Mouse (Mus musculus): Measurements from ENCODE around the gene Ankrd61. TPM values are rescaled to one million over a fixed set of nuclear protein-coding genes. Genes with fewer than 3 reads are reported as not detected.

Gene Ankrd61
- polyA plus RNA-seq, 1 experiment from 2014 or later = 0.41 TPM

- 91% methylated on average over 8 of the region's 8 CpGs for WGBS
- Histone ChIP-seq H3K9me3 (ENCODE audit: control insufficient read depth, low read length) (no peaks in the 10 kb centered on the region), H3K9ac (ENCODE audit: low read depth, low read length) (no peak overlapping the region), H3K27ac (ENCODE audit: low read depth, low read length) (no peak overlapping the region), H3K4me1 (ENCODE audit: control insufficient read depth, insufficient read depth, low read depth, low read length) (peaks cover 24% of the 10 kb centered on the region), H3K4me3 (ENCODE audit: low read length) (no peak overlapping the region), H3K4me2 (ENCODE audit: low read length) (no peak overlapping the region), H3K36me3 (ENCODE audit: control insufficient read depth, insufficient read depth, low read length) (peaks cover 20% of the 10 kb centered on the region), H3K27me3 (replicated peaks; ENCODE audit: control insufficient read depth, insufficient read depth, low read length) (no peaks in the 10 kb centered on the region)
- ATAC-seq = no peak
Measured at GRCm38 (mm10) chr5:143906429-143906828, 8.9 kb upstream of the Ankrd61 start.

GRCm38 (mm10) chr5:143903813-143904212 lies 6.3 kb upstream of the Ankrd61 start:
- Histone ChIP-seq H3K36me3 (ENCODE audit: control insufficient read depth, insufficient read depth, low read length) (peaks cover 26% of the 10 kb centered on the region), H3K4me1 (ENCODE audit: control insufficient read depth, insufficient read depth, low read depth, low read length) (peaks cover 13% of the 10 kb centered on the region), H3K27ac (ENCODE audit: low read depth, low read length) (no peak overlapping the region), H3K9me3 (ENCODE audit: control insufficient read depth, low read length) (no peaks in the 10 kb centered on the region), H3K27me3 (replicated peaks; ENCODE audit: control insufficient read depth, insufficient read depth, low read length) (no peaks in the 10 kb centered on the region), H3K4me3 (ENCODE audit: low read length) (no peak overlapping the region), H3K4me2 (ENCODE audit: low read length) (no peak overlapping the region), H3K9ac (ENCODE audit: low read depth, low read length) (no peak overlapping the region)
- 94% methylated on average over 4 of the region's 4 CpGs for WGBS
- no peak for ATAC-seq

GRCm38 (mm10) chr5:143902111-143902510 lies 4.6 kb upstream of the Ankrd61 start:
- H3K4me2 ChIP-seq (ENCODE audit: low read length) = no peak overlapping the region
- peaks cover 31% of the 10 kb centered on the region for H3K36me3 ChIP-seq (ENCODE audit: control insufficient read depth, insufficient read depth, low read length)
- H3K9me3 ChIP-seq (ENCODE audit: control insufficient read depth, low read length) = no peaks in the 10 kb centered on the region
- ATAC-seq = peak; percentile 58
- no peak overlapping the region for H3K27ac ChIP-seq (ENCODE audit: low read depth, low read length)
- no peak overlapping the region for H3K9ac ChIP-seq (ENCODE audit: low read depth, low read length)
- H3K4me1 ChIP-seq (ENCODE audit: control insufficient read depth, insufficient read depth, low read depth, low read length) = no peaks in the 10 kb centered on the region
- H3K4me3 ChIP-seq (ENCODE audit: low read length) = no peak overlapping the region
- WGBS = 66% methylated on average over 3 of the region's 3 CpGs
- H3K27me3 ChIP-seq (replicated peaks; ENCODE audit: control insufficient read depth, insufficient read depth, low read length) = no peaks in the 10 kb centered on the region

GRCm38 (mm10) chr5:143893396-143893795 lies 4.1 kb downstream of the Ankrd61 start:
- ATAC-seq = no peak
- peaks cover 16% of the 10 kb centered on the region for H3K36me3 ChIP-seq (ENCODE audit: control insufficient read depth, insufficient read depth, low read length)
- H3K4me2 ChIP-seq (ENCODE audit: low read length) = no peak overlapping the region
- no peaks in the 10 kb centered on the region for H3K4me1 ChIP-seq (ENCODE audit: control insufficient read depth, insufficient read depth, low read depth, low read length)
- no peaks in the 10 kb centered on the region for H3K9me3 ChIP-seq (ENCODE audit: control insufficient read depth, low read length)
- H3K9ac ChIP-seq (ENCODE audit: low read depth, low read length) = no peak overlapping the region
- no peak overlapping the region for H3K27ac ChIP-seq (ENCODE audit: low read depth, low read length)
- H3K4me3 ChIP-seq (ENCODE audit: low read length) = no peak overlapping the region
- H3K27me3 ChIP-seq (replicated peaks; ENCODE audit: control insufficient read depth, insufficient read depth, low read length) = no peaks in the 10 kb centered on the region
- WGBS = 79% methylated on average over 5 of the region's 5 CpGs

- WGBS = 77% methylated on average over 9 of the region's 9 CpGs
- Histone ChIP-seq H3K4me1 (ENCODE audit: control insufficient read depth, insufficient read depth, low read depth, low read length) (no peaks in the 10 kb centered on the region), H3K9me3 (ENCODE audit: control insufficient read depth, low read length) (no peaks in the 10 kb centered on the region), H3K4me3 (ENCODE audit: low read length) (no peak overlapping the region), H3K36me3 (ENCODE audit: control insufficient read depth, insufficient read depth, low read length) (peaks cover 15% of the 10 kb centered on the region), H3K27ac (ENCODE audit: low read depth, low read length) (no peak overlapping the region), H3K4me2 (ENCODE audit: low read length) (no peak overlapping the region), H3K9ac (ENCODE audit: low read depth, low read length) (no peak overlapping the region), H3K27me3 (replicated peaks; ENCODE audit: control insufficient read depth, insufficient read depth, low read length) (no peaks in the 10 kb centered on the region)
- ATAC-seq = no peak
Measured at GRCm38 (mm10) chr5:143892255-143892886, 5.1 kb downstream of the Ankrd61 start.

- 90% methylated on average over 6 of the region's 6 CpGs for WGBS
- Histone ChIP-seq H3K27ac (ENCODE audit: low read depth, low read length) (no peak overlapping the region), H3K27me3 (replicated peaks; ENCODE audit: control insufficient read depth, insufficient read depth, low read length) (no peaks in the 10 kb centered on the region), H3K4me3 (ENCODE audit: low read length) (no peak overlapping the region), H3K36me3 (ENCODE audit: control insufficient read depth, insufficient read depth, low read length) (peaks cover 24% of the 10 kb centered on the region), H3K9ac (ENCODE audit: low read depth, low read length) (no peak overlapping the region), H3K4me1 (ENCODE audit: control insufficient read depth, insufficient read depth, low read depth, low read length) (no peaks in the 10 kb centered on the region), H3K4me2 (ENCODE audit: low read length) (no peak overlapping the region), H3K9me3 (ENCODE audit: control insufficient read depth, low read length) (peaks cover 2% of the 10 kb centered on the region; the same call in 1 of the 2 replicates)
- no peak for ATAC-seq
Measured at GRCm38 (mm10) chr5:143890741-143891140, 6.7 kb downstream of the Ankrd61 start.

GRCm38 (mm10) chr5:143885274-143885673 lies 12.2 kb downstream of the Ankrd61 start:
- Histone ChIP-seq H3K36me3 (ENCODE audit: control insufficient read depth, insufficient read depth, low read length) (peaks cover 60% of the 10 kb centered on the region), H3K4me1 (ENCODE audit: control insufficient read depth, insufficient read depth, low read depth, low read length) (no peaks in the 10 kb centered on the region), H3K4me2 (ENCODE audit: low read length) (no peak overlapping the region), H3K27ac (ENCODE audit: low read depth, low read length) (no peak overlapping the region), H3K9ac (ENCODE audit: low read depth, low read length) (no peak overlapping the region), H3K4me3 (ENCODE audit: low read length) (no peak overlapping the region), H3K9me3 (ENCODE audit: control insufficient read depth, low read length) (peaks cover 2% of the 10 kb centered on the region; the same call in 1 of the 2 replicates), H3K27me3 (replicated peaks; ENCODE audit: control insufficient read depth, insufficient read depth, low read length) (no peaks in the 10 kb centered on the region)
- WGBS = 97% methylated on average over 3 of the region's 3 CpGs
- ATAC-seq = no peak

GRCm38 (mm10) chr5:143874571-143874970 lies 22.9 kb downstream of the Ankrd61 start:
- 70% methylated on average over 4 of the region's 4 CpGs for WGBS
- Histone ChIP-seq H3K27me3 (replicated peaks; ENCODE audit: control insufficient read depth, insufficient read depth, low read length) (no peaks in the 10 kb centered on the region), H3K27ac (ENCODE audit: low read depth, low read length) (no peak overlapping the region), H3K36me3 (ENCODE audit: control insufficient read depth, insufficient read depth, low read length) (peaks cover 35% of the 10 kb centered on the region), H3K4me3 (ENCODE audit: low read length) (no peak overlapping the region), H3K4me1 (ENCODE audit: control insufficient read depth, insufficient read depth, low read depth, low read length) (no peaks in the 10 kb centered on the region), H3K9me3 (ENCODE audit: control insufficient read depth, low read length) (no peaks in the 10 kb centered on the region), H3K9ac (ENCODE audit: low read depth, low read length) (no peak overlapping the region), H3K4me2 (ENCODE audit: low read length) (no peak overlapping the region)
- no peak for ATAC-seq

- Histone ChIP-seq H3K4me3 (ENCODE audit: low read length) (no peak overlapping the region), H3K27me3 (replicated peaks; ENCODE audit: control insufficient read depth, insufficient read depth, low read length) (no peaks in the 10 kb centered on the region), H3K9me3 (ENCODE audit: control insufficient read depth, low read length) (no peaks in the 10 kb centered on the region), H3K4me1 (ENCODE audit: control insufficient read depth, insufficient read depth, low read depth, low read length) (no peaks in the 10 kb centered on the region), H3K9ac (ENCODE audit: low read depth, low read length) (no peak overlapping the region), H3K4me2 (ENCODE audit: low read length) (no peak overlapping the region), H3K36me3 (ENCODE audit: control insufficient read depth, insufficient read depth, low read length) (peaks cover 21% of the 10 kb centered on the region), H3K27ac (ENCODE audit: low read depth, low read length) (no peak overlapping the region)
- no peak for ATAC-seq
- WGBS = 91% methylated on average over 11 of the region's 11 CpGs
Measured at GRCm38 (mm10) chr5:143871547-143872169, 25.8 kb downstream of the Ankrd61 start.

All from hindbrain, embryonic 16.5 days (tissue).